Mouse (Mus musculus) liver, postnatal 0 days (tissue): ENCODE results near the gene Zfp2. TPM values are rescaled to one million over a fixed set of nuclear protein-coding genes. Genes with fewer than 3 reads are reported as not detected.

Source experiments
- ATAC-seq: fragments of 200-750 bp; cut with Nextera tagmentation; 2 replicates; pipeline ENCODE4 v1.8.0; 2017; ENCODE audit warnings: mild to moderate bottlenecking, moderate library complexity
- DNase-seq: peaks from one replicate; pipeline ENCODE4 v3.0.0-alpha.2; 2016
- H3K27ac ChIP-seq: fragments of 300-500 bp; sonication (generic); 2 replicates; pipeline ENCODE4 v1.5.1; 2014; ENCODE audit warnings: antibody characterized with exemption, moderate library complexity, mild to moderate bottlenecking, low read depth
- H3K27me3 ChIP-seq: fragments of 300-500 bp; sonication (generic); 2 replicates; pipeline ENCODE4 v1.6.1; 2014; ENCODE audit warnings: low read length, control low read depth, mixed read lengths; ENCODE audit not compliant: insufficient read depth
- H3K36me3 ChIP-seq: fragments of 300-500 bp; sonication (generic); replicated peaks from 2 replicates; pipeline ENCODE4 v1.6.1; 2014; ENCODE audit warnings: mild to moderate bottlenecking, control low read depth, low read length, moderate library complexity, mixed read lengths; ENCODE audit not compliant: insufficient read depth
- H3K4me1 ChIP-seq: fragments of 300-500 bp; sonication (generic); 2 replicates; pipeline ENCODE4 v1.6.1; 2014; ENCODE audit warnings: antibody characterized with exemption, mild to moderate bottlenecking, control low read depth; ENCODE audit not compliant: insufficient read depth
- H3K4me2 ChIP-seq: fragments of 300-500 bp; sonication (generic); 2 replicates; pipeline ENCODE4 v1.6.1; 2014; ENCODE audit warnings: low read depth, mild to moderate bottlenecking, low read length, moderate library complexity, mixed read lengths
- H3K4me3 ChIP-seq: fragments of 300-500 bp; sonication (generic); 2 replicates; pipeline ENCODE4 v1.5.1; 2014; ENCODE audit warnings: low read depth, low read length
- H3K9ac ChIP-seq: fragments of 300-500 bp; sonication (generic); replicated peaks from 2 replicates; pipeline ENCODE4 v1.6.1; 2014; ENCODE audit warnings: mild to moderate bottlenecking, moderate library complexity
- H3K9me3 ChIP-seq: fragments of 300-500 bp; sonication (generic); 2 replicates; pipeline ENCODE4 v1.6.1; 2016; ENCODE audit warnings: mild to moderate bottlenecking, control low read depth, low read length, mixed read lengths
- CTCF ChIP-seq: sonication (generic); IDR thresholded peaks from 2 replicates; pipeline ENCODE4 v1.5.1; 2016; ENCODE audit warnings: antibody characterized with exemption, low read depth
- EP300 ChIP-seq: IDR thresholded peaks from 2 replicates; pipeline ENCODE4 v1.6.1; 2016; ENCODE audit warnings: antibody characterized with exemption, low read depth, mild to moderate bottlenecking
- WGBS: fragments of 180-500 bp; shearing (Covaris S2); extraction: QIAGEN DNeasy Blood & Tissue Kit; methylation state at CpG from one replicate; pipeline ENCODE4 v1.1.7; 2014; ENCODE audit not compliant: insufficient replicate concordance; 5-methylcytosine and 5-hydroxymethylcytosine counted together
- polyA plus RNA-seq: library from polyadenylated mRNA; unstranded; fragments of >200 nt; fragmentation: Nextera tagmentation; extraction: Ambion mirVana; gene quantifications from 2 replicates; pipeline ENCODE4 v1.2.1, GENCODE M21; 2015

Zfp2 gene
- polyA plus RNA-seq, 1 experiment from 2014 or later = 1.5 TPM

DNA sequence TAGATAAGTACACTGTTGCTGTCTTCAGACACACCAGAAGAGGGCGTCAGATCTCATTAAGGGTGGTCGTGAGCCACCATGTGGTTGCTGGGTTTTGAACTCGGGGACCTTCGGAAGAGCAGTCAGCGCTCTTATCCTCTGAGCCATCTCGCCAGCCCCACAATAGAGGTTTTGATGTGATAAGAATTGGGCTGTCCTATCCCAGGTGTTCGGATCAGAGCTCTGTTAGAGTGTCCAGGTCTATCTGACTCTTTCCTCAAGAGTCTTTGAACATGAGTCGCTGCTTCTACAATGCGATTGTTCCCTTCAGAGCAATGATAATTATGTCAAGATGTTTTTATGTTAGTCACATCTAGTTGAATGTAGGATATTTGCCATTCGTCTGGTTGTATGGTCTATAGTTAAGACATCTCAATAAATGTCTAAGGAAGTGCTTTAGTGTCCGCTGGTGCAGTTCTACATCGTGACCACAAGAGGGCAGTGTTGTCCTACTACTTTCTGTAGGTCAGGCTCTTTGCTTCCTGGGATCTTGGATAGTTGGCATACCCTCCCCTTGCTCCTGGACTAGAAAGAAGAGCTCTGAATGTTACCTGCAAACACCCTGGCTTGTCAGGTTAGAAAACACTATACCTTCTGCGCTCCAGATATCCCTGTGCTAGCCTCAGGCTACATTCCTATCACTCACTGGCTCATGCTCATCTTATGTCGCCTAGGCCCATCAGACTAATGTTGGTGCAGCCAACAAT, 23.8 kb upstream of the Zfp2 start:
- no peak for ATAC-seq
- no peak for TF ChIP-seq EP300
- TF ChIP-seq CTCF = peak; percentile 94

DNA sequence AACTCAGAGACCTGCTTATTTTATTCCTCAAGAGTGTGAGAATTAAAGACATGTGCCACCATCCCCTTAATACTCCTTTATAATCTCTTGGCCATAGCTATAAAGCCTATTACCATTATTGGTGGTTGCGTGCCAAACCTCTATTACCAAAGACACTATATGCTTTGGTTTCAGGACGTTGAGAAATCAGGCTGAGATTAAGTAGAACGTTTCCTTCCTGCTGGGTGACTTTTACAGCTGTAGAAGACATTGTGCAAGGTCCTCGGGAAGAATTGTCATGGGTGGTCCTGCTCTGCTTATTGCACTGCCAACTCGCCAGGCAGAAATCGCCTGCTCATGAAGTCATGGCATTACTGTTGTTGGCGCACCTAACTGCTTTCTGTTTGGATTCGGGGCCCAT, 22.5 kb upstream of the Zfp2 start:
- no peak overlapping the region for H3K4me3 ChIP-seq
- WGBS = 62% methylated on average over 8 of the region's 8 CpGs
- no peak overlapping the region for H3K27ac ChIP-seq
- ATAC-seq (no peak), DNase-seq (no peak)
- no peak overlapping the region for H3K4me2 ChIP-seq
- no peak overlapping the region for H3K9ac ChIP-seq
- TF ChIP-seq EP300 (no peak), CTCF (no peak)
- H3K36me3 ChIP-seq = no peaks in the 10 kb centered on the region
- no peaks in the 10 kb centered on the region for H3K4me1 ChIP-seq
- no peaks in the 10 kb centered on the region for H3K27me3 ChIP-seq
- no peaks in the 10 kb centered on the region for H3K9me3 ChIP-seq

More for the DNA sequence above, 23.8 kb upstream of the Zfp2 start:
- WGBS = 33% methylated on average over 14 of the region's 14 CpGs
- Histone ChIP-seq H3K9ac (no peak overlapping the region), H3K4me2 (no peak overlapping the region), H3K4me3 (no peak overlapping the region), H3K27me3 (no peaks in the 10 kb centered on the region), H3K27ac (no peak overlapping the region), H3K36me3 (no peaks in the 10 kb centered on the region), H3K9me3 (no peaks in the 10 kb centered on the region), H3K4me1 (no peaks in the 10 kb centered on the region)
- DNase-seq = peak; percentile 23

DNA sequence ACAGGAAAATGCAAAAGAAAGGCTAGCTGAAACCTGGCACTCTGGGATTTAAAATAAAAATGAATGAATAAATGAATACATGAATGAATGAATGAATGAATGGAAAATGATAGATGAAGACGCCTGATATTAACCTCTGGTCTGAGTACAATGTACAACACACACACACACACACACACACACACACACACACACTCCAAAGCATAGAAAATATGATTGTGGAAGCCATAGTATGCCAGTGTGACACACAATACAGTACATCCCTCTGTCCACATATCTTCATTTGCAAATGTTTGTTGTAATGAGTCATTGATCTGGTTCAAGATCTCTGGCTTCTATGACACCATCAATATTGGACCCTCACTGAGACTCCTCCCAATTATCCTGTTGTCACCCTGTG, 16.1 kb upstream of the Zfp2 start:
- H3K9me3 ChIP-seq = no peaks in the 10 kb centered on the region
- ATAC-seq (no peak), DNase-seq (no peak)
- H3K4me3 ChIP-seq = 0 out of 2 replicates have a peak overlapping the region, but pooled peaks have one; percentile 63
- no peaks in the 10 kb centered on the region for H3K27me3 ChIP-seq
- 0 out of 2 replicates have a peak, but pooled peaks cover 4% of the 10 kb centered on the region for H3K4me1 ChIP-seq
- H3K4me2 ChIP-seq = no peak overlapping the region; the same call in 1 of the 2 replicates
- no peak overlapping the region for H3K9ac ChIP-seq
- no peaks in the 10 kb centered on the region for H3K36me3 ChIP-seq
- no peak overlapping the region for H3K27ac ChIP-seq
- TF ChIP-seq EP300 (no peak), CTCF (no peak)
- WGBS = 68% methylated on average over 1 of the region's 1 CpGs

DNA sequence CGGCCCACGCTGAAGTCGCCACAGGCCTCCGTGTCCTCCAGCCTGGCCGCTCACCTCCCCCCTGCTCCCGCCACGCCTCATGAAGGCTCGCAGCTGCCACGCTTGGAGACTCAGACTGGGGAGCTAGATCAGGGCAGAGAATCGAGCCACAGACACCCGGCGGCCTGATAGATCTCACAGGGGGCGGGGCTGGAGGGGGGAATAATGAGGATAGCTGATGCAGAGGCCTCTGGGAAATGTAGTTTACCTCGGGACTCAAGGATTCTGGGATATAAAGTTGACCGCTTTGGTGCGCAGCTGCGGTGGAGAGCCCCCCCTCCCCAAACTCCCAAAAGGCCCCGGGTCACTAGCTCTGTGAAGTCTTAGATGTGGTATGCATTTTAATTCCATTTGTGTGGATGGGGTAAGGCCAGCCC, 15.5 kb upstream of the Zfp2 start, which contains the start of gene Zfp354b:
Gene Zfp354b (minus strand): TSS at position 183 of the 416 bp plus-strand sequence.
- 0 out of 2 replicates have a peak, but pooled peaks cover 4% of the 10 kb centered on the region for H3K4me1 ChIP-seq
- H3K27ac ChIP-seq = peak within 1 kb of the TSS; percentile 39; the same call in 1 of the 2 replicates
- no peaks in the 10 kb centered on the region for H3K27me3 ChIP-seq
- H3K9me3 ChIP-seq = no peaks in the 10 kb centered on the region
- ATAC-seq (peak; percentile 92), DNase-seq (peak; percentile 81)
- H3K9ac ChIP-seq = peak within 1 kb of the TSS; percentile 59
- peak within 1 kb of the TSS; percentile 92 for H3K4me2 ChIP-seq
- H3K36me3 ChIP-seq = no peaks in the 10 kb centered on the region
- H3K4me3 ChIP-seq = peak within 1 kb of the TSS; percentile 63
- TF ChIP-seq CTCF = no peak
- TF ChIP-seq EP300 = no peak
- WGBS = under 1% methylated on average over 18 of the region's 18 CpGs

DNA sequence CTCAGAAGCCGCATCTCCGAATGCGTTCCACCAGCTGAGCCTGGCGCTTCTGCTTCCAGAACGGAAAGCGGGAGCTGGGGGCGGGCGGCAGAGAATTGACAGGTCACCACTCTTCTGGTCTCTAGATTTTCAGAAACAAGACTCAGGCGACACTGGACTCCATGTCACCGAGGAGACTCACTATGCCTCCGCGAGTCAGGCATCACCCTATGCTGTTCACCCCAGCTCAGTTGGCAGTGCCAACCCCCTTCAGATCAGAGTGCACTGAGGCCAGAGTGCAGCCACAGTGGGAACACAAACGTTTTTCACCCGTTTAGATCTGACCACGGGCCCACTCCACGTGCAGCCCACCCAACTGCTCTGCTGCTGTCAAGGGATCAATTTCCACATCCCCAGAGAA, 15.1 kb upstream of the Zfp2 start:
- TF ChIP-seq CTCF (no peak), EP300 (no peak)
- no peaks in the 10 kb centered on the region for H3K36me3 ChIP-seq
- H3K9me3 ChIP-seq = no peaks in the 10 kb centered on the region
- peak overlapping the region; percentile 63 for H3K4me3 ChIP-seq
- peak overlapping the region; percentile 92 for H3K4me2 ChIP-seq
- H3K27ac ChIP-seq = peak overlapping the region; percentile 39; the same call in 1 of the 2 replicates
- H3K9ac ChIP-seq = peak overlapping the region; percentile 59
- 0 out of 2 replicates have a peak, but pooled peaks cover 4% of the 10 kb centered on the region for H3K4me1 ChIP-seq
- peak; percentile 16 for DNase-seq
- peak; percentile 66 for ATAC-seq
- H3K27me3 ChIP-seq = no peaks in the 10 kb centered on the region
- WGBS = 2% methylated on average over 16 of the region's 16 CpGs

DNA sequence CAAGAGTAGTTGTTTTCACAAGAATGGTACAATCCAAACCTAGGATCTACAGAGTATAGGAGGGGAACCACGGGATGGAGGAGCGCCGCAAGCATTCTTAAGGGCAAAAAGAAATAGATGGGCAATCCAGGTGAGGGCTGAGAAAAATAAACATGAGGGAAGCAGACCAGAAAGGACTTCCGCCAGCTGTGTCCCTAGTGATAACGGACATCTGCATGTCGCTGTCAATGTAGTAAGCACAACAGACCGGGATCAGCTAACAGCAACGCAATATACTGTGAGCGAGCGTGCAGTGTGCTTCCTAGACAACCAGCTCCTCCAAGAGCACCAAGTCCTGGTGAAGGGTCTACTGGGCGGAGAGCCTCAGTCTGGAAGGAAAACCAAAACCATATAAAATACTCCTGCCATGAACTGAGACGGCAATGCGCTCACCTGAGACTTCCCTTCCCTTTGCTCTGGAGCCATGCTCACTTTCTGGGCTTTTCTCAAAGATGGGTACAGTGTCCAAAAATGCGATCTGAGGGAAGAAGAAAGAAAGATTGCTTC, 14.6 kb upstream of the Zfp2 start:
- 10% methylated on average over 14 of the region's 14 CpGs for WGBS
- Histone ChIP-seq H3K9me3 (no peaks in the 10 kb centered on the region), H3K4me2 (peak overlapping the region; percentile 92), H3K9ac (peak overlapping the region; percentile 59; the same call in 1 of the 2 replicates), H3K4me3 (peak overlapping the region; percentile 63), H3K36me3 (no peaks in the 10 kb centered on the region), H3K27me3 (no peaks in the 10 kb centered on the region), H3K4me1 (0 out of 2 replicates have a peak, but pooled peaks cover 4% of the 10 kb centered on the region), H3K27ac (no peak overlapping the region)
- DNase-seq (no peak), ATAC-seq (no peak)
- no peak for TF ChIP-seq EP300
- TF ChIP-seq CTCF = no peak
